Mouse (Mus musculus): ENCODE results near the gene Tesmin.
A peak's percentile ranks its signal among the peaks of the same experiment; 100 is the strongest.

Tesmin gene

DNA sequence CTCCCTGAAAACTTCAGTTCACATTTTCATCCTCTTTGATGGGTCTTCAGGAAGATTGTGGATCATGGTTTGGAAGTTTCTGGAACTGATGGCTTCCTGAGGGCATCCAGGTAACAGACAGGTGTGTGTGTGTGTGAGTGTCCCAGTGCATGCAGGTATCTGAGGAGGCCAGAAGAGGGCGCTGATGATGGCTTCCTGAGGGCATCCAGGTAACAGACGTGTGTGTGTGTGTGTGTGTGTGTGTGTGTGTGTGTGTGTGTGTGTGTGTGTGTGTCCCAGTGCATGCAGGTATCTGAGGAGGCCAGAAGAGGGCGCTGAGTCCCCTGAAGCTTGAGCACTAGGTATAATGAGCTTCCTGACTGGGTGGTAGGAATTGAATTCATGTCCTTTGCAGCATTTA is 58.7 kb downstream of the Tesmin start:
- DNase-seq = no peak

DNA sequence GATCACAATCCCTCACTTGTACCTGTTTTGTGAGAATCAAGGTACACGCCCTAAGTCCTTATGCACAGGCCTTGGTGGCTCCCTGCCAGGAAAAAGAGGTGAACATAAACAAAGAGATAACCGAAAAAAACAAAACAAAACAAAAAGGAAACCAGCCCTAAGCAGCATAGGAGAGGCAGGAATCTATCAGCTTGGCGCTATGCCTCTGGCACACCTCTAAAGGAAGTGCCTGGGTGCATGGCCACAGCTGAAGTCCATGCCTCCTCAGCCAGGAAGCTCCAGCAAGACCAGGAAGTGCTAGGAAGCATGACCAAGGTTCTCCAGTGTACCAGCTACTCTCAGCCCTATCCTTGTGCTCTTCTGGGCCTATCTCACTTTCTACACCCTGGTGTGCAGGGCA is 60.6 kb downstream of the Tesmin start:
- no peak for DNase-seq

DNA sequence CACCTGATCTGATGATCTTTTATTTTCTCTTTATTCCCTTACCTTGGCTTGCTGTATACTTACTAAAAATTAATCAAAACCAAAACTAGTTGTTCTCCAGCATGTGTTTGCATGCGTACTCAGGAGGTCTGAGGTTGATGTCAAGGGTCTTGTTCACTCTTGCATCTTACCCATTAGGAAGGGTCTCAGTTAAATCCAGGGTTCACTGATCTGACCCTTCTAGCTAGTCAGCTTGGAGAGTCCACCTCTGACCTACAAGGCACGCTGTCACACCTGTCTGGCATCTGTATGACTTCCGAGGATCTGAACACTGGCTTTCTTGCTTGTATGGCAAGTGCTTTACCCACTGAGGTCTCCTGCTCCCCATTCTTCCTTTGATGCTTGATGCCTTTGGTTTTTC is 62.1 kb downstream of the Tesmin start:
- no peak for DNase-seq

DNA sequence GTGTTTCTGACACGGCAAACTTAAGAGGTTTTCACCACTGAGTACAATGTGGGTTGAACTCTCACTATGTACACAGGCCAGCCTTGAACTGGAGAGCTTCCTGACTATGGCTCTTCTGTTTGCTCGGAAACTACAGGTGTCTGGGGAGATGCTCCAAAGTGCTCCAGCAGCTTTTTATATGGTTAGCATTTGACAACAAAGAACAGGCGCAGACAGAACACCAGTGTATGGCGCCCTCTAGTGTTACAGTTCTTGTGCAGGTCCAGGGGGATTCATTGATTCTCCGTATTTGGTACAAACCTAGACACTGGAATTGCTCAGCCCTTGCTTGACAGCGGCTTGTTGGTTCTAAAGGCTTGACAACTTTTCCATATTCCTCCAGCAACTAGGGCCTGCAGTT is 62.5 kb downstream of the Tesmin start:
- peak; percentile 50 to 61 for DNase-seq

DNA sequence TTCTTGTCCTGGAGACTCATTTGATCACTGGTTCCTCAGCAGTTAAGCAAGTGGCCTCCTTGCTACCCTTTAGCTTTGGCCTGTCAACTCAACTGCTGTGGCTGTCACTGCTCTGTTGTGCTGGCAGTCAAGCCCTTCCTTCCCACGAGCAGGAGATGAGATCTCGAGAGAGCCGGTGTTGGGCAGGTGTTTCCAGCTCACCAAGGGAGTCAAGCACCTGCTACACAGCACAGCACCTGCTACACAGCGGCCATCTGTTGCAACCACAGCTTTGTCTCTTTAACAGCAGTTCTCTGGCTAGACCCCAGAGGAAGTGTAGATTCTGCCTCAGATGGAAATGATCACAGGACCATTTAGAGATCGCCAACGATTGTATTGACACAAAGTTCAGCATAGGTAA is 63.0 kb downstream of the Tesmin start:
- peak; percentile 76 to 85 for DNase-seq
